Mouse (Mus musculus): ENCODE measurements at regions not wholly inside any gene's neighbourhood (a gene's known extent, or its start where the extent isn't known, plus 50 kb on each side); places are given as distances from the start of the nearest gene placed in this dataset.
"Not testable (repeated sequence)": the region's sequence is repeated elsewhere in the genome, so short reads cannot be mapped to it uniquely, and the experiment has no call there.

DNA sequence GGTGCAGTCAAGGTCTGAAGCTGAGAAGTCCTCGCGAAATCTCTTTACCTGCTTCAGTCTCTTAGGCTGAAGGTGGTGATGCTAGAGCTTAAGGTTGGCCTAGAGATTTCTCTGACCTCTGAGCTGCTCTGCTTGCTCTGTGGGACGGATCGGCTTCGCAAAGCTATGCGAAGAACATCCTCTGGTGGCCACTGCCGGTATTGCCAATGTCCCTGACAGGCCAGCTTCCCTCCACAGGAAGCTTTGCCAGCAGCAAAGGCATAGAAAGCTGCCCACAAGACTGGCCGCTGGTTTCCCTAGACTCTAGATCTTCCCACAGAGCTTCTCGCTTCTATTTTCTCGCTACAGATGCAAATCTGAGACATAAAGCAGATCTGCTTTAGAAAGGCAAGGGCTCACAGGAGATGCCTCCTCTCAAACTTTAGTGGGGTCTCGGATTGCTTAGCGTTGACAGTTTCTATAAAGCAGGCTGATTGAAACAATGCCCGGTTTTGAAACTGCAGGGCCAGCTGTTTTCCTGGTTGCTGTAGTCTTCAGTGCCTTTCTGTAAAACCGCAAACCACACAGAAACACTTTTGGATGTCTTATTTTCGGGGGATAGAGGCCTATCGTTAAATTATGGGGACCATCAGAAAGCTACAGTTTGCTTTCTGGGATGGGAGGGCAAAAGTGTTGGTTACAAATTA is 153.7 kb downstream of the Car8 start:
- intact Hi-C loops (cut with DNase I): no loop called here

GRCm38 (mm10) chr4:8079349-8079748 is 159.5 kb downstream of the Car8 start:
- TF ChIP-seq CTCF (IDR thresholded peaks at IDR 0.05): no peak
- intact Hi-C loops (cut with DNase I): no loop called here
- H3K4me3 ChIP-seq: no peak overlapping the region
- DNase-seq: no peak
- H3K27ac ChIP-seq: no peak overlapping the region

More for the DNA sequence above, 153.7 kb downstream of the Car8 start:
- Histone ChIP-seq H3K27ac (no peak overlapping the region), H3K4me3 (peak overlapping the region; percentile 51)
- TF ChIP-seq CTCF (IDR thresholded peaks at IDR 0.05): peak; percentile 70
- peak; percentile 64 for DNase-seq

GRCm38 (mm10) chr4:8072989-8073573 is 165.8 kb downstream of the Car8 start:
- intact Hi-C loops (cut with DNase I): no loop called here
- no peak for TF ChIP-seq CTCF (IDR thresholded peaks at IDR 0.05)
- DNase-seq: no peak
- Histone ChIP-seq H3K4me3 (no peak overlapping the region), H3K27ac (no peak overlapping the region)

DNA sequence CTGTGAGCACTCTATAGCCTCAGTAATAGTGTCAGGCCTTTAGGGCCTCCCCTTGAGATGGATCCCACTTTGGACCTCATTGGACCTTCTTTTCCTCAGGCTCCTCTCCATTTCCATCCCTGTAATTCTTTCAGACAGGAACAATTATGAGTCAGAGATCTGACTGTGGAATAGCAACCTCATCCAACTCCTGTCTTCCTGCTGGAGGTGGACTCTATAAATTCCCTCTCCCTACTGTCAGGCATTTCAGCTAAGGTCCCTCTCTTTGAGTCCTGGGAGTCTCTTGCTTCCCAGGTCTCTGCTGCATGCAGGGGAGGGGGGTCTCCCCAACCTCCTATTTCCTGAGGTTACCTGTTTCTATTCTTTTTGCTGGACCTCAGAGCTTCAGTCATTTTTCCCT is 168.1 kb downstream of the Car8 start:
- not testable (repeated sequence) for H3K27ac ChIP-seq

DNA sequence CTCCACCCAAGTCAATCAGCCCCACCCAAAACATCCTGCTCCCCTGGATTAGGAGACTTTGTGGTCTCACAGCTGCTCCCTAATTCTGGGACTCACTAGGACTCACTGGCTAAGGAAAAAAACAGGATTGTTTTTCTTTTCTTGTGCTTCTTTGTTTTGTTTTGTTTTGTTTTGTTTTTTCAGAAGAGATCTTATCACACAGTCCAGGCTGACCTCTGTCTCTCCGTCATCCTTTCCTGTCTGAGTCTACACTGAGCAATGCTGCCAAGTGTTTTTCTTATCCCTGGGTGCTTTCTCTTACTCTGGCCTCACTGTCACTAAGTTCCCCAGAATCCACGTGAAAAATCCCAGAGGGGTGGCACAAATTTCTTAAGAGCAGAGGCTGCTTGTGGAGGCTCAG is 170.8 kb downstream of the Car8 start:
- intact Hi-C loops (cut with DNase I): no loop called here
- no peak overlapping the region for H3K4me3 ChIP-seq
- no peak for DNase-seq
- no peak overlapping the region for H3K27ac ChIP-seq
- no peak for TF ChIP-seq CTCF (IDR thresholded peaks at IDR 0.05)

More for the DNA sequence above, 168.1 kb downstream of the Car8 start:
- DNase-seq; H3K4me3 ChIP-seq; intact Hi-C loops (cut with DNase I): not testable (repeated sequence)

GRCm38 (mm10) chr4:8041776-8042175 is 197.1 kb downstream of the Car8 start:
- no peak for DNase-seq
- Histone ChIP-seq H3K27ac (no peak overlapping the region), H3K4me3 (no peak overlapping the region)
- no peak for TF ChIP-seq CTCF (IDR thresholded peaks at IDR 0.05)
- intact Hi-C loops (cut with DNase I): no loop called here

GRCm38 (mm10) chr4:8037863-8038262 is 201.0 kb downstream of the Car8 start:
- intact Hi-C loops (cut with DNase I): no loop called here
- H3K27ac ChIP-seq: no peak overlapping the region
- H3K4me3 ChIP-seq: no peak overlapping the region
- no peak for DNase-seq
- TF ChIP-seq CTCF (IDR thresholded peaks at IDR 0.05): no peak

- H3K4me3 ChIP-seq; intact Hi-C loops (cut with DNase I); DNase-seq; H3K27ac ChIP-seq: not testable (repeated sequence)
Observed at GRCm38 (mm10) chr4:8033402-8033801, 205.4 kb downstream of the Car8 start.

GRCm38 (mm10) chr4:8005155-8005554 is 233.7 kb downstream of the Car8 start:
- Histone ChIP-seq H3K4me3 (no peak overlapping the region), H3K27ac (no peak overlapping the region)
- intact Hi-C loops (cut with DNase I): no loop called here
- TF ChIP-seq CTCF (IDR thresholded peaks at IDR 0.05): peak; percentile 78
- no peak for DNase-seq

DNA sequence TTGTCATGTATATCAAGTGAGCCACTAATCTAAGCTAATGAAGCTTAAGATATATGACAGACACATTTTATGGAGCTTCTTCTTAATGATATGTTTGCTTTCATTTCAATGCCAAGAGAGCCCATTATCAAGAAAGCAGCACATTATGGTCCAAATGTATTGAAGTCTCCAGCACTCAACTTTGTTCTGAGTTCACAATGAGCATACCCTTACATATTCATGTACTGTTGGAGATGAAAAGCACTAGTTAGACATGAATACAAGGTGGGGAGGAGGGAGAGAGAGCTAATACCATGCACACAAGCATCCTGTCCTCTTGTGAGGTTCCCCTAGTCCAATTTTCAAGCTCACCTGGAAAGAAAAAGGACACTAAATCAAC is 241.3 kb downstream of the Car8 start:
- no peak for TF ChIP-seq CTCF (IDR thresholded peaks at IDR 0.05)
- intact Hi-C loops (cut with DNase I): no loop called here
- no peak for DNase-seq
- Histone ChIP-seq H3K27ac (no peak overlapping the region), H3K4me3 (no peak overlapping the region)

DNA sequence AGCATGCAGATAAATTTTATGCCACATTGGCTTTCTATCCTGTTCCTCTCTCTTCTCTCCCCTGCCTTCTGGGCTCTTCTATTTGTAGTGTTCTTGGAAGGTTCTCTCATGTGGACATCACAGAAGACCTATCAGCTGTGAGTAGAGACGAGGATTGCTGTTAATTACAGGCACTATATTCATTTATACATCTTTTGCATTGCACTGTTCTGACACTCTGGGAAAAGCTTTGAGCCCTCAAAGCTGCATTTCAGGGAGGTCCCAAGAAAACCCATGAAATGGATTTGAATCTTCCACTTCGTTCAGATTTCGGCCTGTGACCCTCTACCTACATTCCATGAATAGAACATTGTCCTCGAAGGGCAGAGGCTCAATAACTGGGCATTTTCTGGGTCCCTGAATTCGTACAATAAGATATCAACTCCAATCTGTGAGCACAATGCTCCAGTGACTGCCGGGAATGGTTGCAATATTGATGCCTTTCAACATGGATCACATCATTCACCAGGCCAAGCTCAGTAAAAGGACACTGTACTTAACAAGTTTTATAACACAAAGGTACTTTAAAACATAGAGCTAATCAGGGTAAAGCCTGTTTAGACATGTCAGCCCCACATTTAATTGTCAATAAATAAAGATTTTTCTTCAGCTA is 241.8 kb downstream of the Car8 start:
- no peak overlapping the region for H3K27ac ChIP-seq
- no peak for DNase-seq
- no peak overlapping the region for H3K4me3 ChIP-seq
- TF ChIP-seq CTCF (IDR thresholded peaks at IDR 0.05): no peak
- intact Hi-C loops (cut with DNase I): no loop called here

DNA sequence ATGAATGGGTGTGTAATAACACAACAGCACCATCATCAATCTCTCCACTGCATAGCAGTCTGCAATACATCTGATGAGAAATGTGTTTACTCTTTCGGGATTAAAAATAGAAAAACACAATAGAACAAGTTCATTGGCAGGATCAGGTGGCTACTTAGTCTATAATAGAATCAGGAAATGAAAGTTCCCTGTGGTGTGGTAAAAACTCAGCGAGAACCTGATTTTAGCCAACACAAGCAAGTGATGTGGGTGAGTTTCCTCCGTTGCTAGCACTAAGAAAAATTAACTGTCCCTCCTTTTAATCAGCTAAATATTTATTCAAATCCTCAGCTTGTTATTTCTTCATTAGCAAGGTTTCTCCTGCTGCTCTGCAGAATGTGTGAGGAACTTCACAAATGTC is 245.9 kb downstream of the Car8 start:
- H3K4me3 ChIP-seq: no peak overlapping the region
- H3K27ac ChIP-seq: no peak overlapping the region
- intact Hi-C loops (cut with DNase I): no loop called here
- no peak for DNase-seq
- no peak for TF ChIP-seq CTCF (IDR thresholded peaks at IDR 0.05)

- peak; percentile 26; the same call in 1 of the 2 replicates for TF ChIP-seq CTCF (IDR thresholded peaks at IDR 0.05)
- H3K4me3 ChIP-seq: no peak overlapping the region
- no peak for DNase-seq
- intact Hi-C loops (cut with DNase I): no loop called here
- no peak overlapping the region for H3K27ac ChIP-seq
Observed at GRCm38 (mm10) chr4:7987781-7988180, 251.1 kb downstream of the Car8 start.

- Histone ChIP-seq H3K27ac (no peak overlapping the region), H3K4me3 (no peak overlapping the region)
- TF ChIP-seq CTCF (IDR thresholded peaks at IDR 0.05): no peak
- intact Hi-C loops (cut with DNase I): no loop called here
- DNase-seq: no peak
Observed at GRCm38 (mm10) chr4:7987346-7987745, 251.5 kb downstream of the Car8 start.

Data from gastrocnemius, adult 2 months (tissue).